Mouse (Mus musculus) spleen, postnatal 4 days (tissue): ENCODE measurements around the gene Pbx1.

Experiments used
- DNase-seq, 2 experiments: peaks; one replicate each; pipeline ENCODE4 v3.0.0; 2022; ENCODE audit warnings: low spot score in 2 of 2

Pbx1 gene

GRCm38 (mm10) chr1:168426281-168426680 lies 5.8 kb downstream of the Pbx1 start:
- DNase-seq: no peak

- no peak for DNase-seq
Observed at GRCm38 (mm10) chr1:168425017-168425705, 6.9 kb downstream of the Pbx1 start.

DNA sequence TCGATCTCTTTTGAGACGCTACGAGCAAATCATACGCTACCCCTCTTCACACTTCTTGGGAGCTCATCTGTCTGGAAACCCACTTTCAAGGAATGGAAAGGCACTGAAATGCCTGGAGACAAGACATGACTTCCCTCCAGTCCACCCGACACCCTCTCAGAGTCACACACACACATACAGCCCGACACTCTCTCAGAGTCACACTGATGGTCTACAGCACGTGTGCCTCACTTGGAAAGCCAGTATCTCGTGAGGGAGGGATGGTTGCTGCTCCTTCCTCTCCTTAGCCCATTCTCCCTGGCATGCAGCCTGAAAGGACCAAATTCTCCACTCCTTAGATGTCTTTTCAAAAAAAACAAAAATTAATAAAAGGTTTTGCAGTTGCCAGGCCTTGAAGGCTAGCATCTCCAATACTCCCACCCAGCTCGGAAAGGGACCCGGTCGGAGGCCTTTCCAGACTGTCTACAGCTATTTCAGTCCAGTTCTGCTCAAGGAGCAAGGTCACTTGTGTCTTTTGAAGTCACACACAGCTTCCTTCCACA lies 8.6 kb downstream of the Pbx1 start:
- DNase-seq: no peak

GRCm38 (mm10) chr1:168418903-168419302 lies 13.2 kb downstream of the Pbx1 start:
- DNase-seq: no peak

GRCm38 (mm10) chr1:168417626-168418025 lies 14.4 kb downstream of the Pbx1 start:
- DNase-seq: no peak

- DNase-seq: no peak
Observed at GRCm38 (mm10) chr1:168416729-168417437, 15.2 kb downstream of the Pbx1 start.

- no peak for DNase-seq
Observed at GRCm38 (mm10) chr1:168410611-168411010, 21.5 kb downstream of the Pbx1 start.

DNA sequence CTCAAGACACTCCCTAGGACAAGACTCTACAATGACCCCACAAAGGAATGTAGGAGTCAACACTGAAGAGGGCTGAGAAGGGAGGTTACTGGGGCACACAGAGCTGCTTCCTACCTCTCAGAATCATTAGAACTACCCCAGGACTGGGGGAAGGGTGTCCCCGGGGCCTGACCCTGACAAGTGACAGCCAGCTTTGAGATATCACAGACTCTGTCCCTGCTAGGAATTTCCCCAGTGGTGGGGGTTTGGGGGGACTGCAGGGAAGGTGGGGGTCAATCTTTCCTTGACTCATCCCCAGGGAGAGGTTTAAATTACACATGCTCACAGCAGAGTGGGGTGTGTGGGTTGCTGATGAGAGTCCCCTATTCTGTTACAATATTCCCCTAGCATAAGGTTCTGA lies 22.0 kb downstream of the Pbx1 start:
- no peak for DNase-seq

DNA sequence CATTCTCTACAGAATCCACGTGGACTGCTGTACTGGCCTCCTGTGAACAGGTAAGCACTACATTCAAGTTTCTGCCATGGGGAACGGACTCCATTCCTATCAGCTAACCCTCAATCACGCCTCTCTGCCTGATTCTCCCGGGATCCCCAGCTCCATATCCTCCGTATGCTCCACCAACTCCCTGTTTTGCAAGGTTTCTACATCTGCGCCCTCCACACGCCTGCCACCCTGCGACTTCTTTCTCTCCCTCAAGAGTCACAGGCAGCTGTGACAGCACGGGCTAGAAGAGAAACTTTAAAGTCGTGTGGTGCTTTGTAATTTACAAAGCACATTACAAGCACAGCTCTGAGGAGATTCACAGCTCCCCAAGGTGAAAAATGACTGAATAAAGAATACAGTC lies 23.3 kb downstream of the Pbx1 start:
- DNase-seq: no peak

DNA sequence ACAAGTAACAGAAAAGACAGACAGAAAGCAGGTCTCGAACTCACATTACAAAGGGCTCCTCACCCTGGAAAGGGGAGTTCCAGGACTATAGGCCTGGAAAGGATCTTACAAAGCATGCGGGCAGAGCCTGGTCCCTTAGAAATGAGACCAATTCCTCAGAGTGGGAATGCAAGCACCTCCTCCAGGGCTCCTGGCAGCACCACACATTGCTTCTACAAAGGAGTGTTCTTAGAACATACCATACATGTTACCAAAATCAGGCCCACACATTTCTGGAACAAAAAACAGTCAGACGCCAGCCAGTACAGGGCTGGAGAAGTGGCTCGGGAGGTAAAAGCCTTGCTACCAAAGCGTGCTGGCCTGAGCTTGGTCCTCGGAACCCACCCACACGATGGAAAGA lies 24.1 kb downstream of the Pbx1 start:
- no peak for DNase-seq

- no peak for DNase-seq
Observed at GRCm38 (mm10) chr1:168406291-168406675, 25.8 kb downstream of the Pbx1 start.

GRCm38 (mm10) chr1:168405645-168406290 lies 26.3 kb downstream of the Pbx1 start:
- no peak for DNase-seq

DNA sequence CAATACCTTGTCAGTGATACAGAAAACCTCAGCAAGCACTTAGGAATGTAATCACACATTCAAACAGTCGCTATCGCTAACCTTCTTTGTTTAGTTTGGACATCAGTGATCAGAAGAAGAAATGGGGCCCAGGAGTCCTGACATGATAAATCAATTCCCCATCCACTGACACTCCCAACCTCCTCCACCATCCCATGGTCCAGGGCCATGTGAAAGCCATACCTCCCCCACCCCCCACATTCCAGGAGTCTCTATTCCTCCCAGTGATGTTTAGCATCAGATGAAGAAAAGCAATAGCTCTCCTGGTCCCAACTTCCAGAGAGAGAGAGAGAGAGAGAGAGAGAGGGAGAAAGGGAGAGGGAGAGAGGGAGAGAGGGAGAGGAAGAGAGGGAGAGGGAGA lies 28.5 kb downstream of the Pbx1 start:
- DNase-seq: no peak

DNA sequence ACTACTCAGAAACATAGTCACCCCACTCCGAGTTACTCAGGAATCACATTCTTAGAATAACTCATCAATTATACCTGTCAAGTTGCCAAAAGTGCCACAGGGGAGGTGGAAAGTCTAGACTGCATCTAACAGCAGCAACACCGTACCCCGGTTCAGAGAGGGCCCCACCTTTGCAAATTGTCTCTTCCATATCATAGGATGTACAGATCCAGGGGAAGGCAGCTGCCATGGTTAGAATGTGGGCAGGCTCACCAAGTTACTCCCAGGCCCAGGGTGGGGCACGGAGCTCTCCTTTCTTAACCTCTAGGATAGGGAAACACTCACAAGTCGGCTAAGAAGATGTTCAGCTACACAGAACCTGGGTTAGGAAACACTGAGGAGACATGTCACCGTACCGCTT lies 29.4 kb downstream of the Pbx1 start:
- DNase-seq: no peak

DNA sequence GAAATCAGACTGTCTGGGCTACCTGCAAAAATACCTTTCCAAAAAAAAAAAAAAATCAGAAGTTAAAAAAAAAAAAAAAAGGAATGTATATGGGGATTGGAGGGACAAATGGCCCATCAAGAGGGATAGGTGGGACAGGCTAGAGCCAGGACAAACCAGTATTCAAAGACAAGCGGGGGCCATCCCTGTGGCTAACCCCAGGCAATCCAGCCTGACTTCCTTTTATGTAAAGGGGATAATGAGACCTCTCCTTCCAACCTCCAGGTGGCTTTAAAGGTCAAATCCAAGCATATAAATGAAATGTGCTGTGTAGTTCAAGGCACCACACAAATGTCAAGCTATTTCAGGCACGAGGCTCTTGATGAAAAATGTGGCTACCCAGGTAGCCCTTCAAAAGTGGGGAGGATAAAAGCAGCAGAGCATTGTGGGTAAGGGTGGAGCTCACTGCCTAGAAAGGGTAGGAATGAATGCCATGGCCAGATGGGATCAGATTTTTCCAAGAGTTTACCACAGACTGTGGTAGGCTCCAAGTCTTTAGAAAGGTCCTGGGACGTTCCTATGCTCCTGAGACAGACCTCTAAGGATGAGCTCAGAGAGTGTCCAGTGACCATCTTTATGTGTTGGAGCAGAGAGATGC lies 36.4 kb downstream of the Pbx1 start:
- no peak for DNase-seq

DNA sequence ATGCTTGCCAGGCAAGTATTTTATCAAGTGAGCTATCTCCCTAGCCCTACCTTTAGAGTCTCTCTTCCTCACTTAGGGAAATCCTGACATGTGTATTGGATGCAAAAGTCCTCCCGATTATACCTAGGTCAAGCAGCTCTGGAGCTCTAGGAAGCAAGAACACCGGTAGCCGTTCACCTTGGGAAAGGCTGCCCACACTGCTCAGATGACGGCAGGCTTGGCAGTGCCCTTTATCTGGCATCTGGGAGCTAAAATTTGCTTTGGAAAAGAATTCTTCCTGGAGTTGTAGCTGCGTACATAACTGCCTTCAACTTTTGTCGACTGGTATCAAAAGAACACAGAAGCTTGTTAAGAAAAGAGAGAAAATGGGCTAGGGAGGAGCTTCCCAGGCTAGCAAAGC lies 37.5 kb downstream of the Pbx1 start:
- DNase-seq: no peak

DNA sequence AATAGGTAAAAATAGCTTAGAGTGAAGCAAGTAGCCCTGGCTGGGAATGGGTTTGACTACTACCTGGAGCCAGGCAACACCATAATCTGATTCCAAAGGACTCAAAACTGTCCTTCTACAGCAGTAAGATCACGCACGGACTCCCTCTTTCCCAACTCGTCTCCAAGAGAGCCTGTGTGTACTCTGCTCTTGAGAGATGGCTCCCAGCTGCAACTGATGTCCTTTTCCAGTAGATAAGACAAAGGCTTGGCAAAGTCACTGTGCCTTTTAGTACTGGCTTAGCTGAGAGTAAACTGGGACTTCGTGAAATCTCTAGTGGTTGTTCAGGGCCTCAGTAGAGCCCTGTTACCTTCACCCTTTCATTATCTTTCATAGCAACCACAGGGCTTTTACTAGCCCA lies 38.6 kb downstream of the Pbx1 start:
- DNase-seq: no peak

- no peak for DNase-seq
Observed at GRCm38 (mm10) chr1:168392500-168392853, 39.6 kb downstream of the Pbx1 start.

DNA sequence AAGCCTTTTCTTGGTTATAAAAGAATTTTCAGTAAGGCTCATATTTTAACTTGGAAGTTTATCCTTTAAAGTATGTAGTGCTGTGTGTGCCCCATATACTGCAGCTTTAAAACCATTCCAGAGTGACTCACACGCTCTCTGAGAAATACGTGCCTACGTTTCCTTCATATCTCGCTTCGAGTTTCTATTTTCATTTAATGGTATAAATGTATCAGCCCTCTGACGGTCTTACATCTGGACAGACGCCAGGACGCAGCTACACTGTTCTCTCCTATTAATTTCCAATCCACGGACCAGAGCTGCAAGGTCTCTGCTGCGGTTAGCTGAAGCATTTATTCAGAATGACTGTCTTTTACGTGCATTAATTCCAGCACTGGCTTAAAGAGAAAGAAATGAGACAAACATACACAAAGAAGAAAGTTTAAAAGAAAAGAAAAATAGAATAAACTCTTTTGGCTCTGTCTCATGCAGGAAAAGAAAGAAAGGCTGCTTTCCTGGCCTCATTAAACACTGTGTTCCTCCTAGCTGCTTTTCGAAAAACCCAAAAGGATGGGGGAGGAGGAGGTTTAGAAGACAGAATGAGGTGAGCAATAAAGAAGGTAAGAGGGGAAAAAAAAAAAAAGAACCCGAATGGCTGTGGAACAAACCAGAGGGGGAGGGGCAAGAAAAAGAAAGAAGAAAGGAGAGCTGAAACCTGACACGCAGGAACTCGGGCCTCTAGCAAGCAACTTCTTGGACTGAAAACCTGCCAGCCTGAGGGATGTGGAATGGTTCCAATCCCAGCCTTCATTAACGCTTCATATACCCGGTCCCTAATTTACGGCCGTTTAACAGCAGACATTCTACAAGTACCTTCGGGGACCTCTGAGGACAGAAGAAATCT lies 40.2 kb downstream of the Pbx1 start:
- no peak for DNase-seq

DNA sequence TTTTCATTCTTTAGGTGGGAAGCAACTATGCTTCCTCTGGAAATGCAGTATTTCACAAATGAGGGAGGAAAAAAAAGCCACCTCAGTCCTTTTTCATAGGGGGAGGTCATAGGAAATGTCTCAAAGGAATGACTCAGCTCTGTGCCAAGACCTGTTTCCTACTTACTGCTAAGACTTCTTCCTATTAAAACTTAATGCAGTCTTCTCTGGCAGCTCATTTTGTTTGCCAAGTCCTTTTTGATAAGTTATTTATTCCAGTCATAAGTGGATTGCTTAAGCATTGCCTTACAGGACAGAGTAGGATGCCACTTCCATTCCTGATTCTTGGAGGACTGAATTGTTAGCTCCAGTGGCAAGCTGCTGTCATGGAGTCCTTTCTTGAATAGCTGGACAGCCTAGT lies 41.3 kb downstream of the Pbx1 start:
- DNase-seq: no peak

- DNase-seq: no peak
Observed at GRCm38 (mm10) chr1:168386159-168386558, 45.9 kb downstream of the Pbx1 start.

DNA sequence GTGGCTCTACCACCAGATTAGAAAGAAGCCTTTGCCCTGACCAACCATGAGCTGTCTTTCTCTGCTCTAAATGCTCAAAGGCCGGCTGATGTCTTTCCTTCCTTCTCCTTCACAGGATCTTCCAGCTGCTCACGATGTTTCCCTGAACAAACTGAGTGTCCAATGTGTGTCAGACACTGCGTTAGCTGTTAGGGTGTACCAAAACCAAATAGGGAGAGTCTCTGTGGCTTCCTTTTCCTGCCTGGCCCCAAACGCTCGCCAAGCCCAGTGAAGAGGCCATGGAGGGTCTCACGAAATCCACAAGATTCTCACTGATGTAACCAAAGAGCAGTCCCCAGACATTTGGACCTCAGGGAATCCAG lies 47.5 kb downstream of the Pbx1 start:
- DNase-seq: no peak
